Mouse (Mus musculus) kidney, postnatal 10 days (tissue): ENCODE measurements around the gene Fam216a.

Source experiments
- DNase-seq: peaks from one replicate; pipeline ENCODE4 v3.0.0; 2021; ENCODE audit warnings: mixed read lengths

Fam216a gene

GRCm38 (mm10) chr5:122390671-122391070, 18.5 kb upstream of the Fam216a start:
- no peak for DNase-seq

- DNase-seq = no peak
Observed at GRCm38 (mm10) chr5:122390006-122390405, 17.8 kb upstream of the Fam216a start.

DNA sequence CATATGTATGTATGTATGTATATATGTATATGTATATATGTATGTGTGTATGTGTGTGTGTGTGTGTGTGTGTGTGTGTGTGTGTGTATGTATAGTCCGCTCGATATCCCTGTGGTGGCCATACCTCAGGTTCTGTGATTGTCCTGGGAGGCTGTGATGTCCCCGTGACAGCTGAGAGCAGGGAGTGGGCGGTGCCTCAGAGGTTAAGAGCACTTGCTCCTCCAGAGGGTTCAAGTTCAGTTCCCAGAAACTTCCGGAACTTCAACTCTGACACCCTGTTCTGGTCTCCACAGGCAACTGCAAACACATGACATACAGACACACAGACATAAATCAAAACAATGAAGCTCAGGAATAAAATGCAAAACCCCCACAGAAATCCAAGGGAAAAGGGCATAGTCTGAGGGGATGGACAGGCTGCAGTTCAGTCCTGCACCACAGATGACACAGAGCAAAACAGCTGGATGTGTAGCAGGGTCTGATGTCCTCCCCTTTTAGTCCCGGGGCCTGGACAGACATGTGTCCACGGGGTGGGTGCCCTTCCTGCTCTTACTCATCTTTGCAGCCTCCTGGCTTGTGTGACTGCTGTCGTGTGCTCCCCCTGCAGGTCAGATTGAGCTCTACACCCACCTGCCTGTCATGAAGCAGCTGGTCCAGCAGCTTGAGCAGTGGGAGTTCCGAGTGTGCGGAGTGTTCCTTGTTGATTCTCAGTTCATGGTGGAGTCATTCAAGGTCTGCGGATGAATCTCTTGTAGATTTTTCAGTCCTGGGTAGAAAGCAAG, 7.4 kb upstream of the Fam216a start:
- DNase-seq = peak; percentile 83

DNA sequence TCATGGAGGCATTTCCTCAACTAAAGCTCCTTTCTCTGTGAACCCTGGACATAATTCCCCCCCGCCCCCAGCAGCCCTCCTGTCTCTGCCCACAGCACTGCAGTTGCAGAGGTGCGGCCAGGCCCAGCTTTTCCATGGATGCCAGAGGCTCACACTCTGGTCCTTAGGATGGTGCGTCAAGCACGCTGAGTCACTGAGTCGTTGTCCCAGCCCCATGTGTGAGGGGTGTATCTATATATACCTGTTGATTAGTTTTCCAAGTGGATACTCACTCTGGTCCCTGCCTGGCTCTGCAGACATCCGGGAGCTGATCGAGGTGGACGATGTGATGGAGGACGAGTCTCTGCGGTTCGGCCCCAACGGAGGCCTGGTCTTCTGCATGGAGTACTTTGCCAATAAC, 6.0 kb upstream of the Fam216a start:
- DNase-seq = no peak

DNA sequence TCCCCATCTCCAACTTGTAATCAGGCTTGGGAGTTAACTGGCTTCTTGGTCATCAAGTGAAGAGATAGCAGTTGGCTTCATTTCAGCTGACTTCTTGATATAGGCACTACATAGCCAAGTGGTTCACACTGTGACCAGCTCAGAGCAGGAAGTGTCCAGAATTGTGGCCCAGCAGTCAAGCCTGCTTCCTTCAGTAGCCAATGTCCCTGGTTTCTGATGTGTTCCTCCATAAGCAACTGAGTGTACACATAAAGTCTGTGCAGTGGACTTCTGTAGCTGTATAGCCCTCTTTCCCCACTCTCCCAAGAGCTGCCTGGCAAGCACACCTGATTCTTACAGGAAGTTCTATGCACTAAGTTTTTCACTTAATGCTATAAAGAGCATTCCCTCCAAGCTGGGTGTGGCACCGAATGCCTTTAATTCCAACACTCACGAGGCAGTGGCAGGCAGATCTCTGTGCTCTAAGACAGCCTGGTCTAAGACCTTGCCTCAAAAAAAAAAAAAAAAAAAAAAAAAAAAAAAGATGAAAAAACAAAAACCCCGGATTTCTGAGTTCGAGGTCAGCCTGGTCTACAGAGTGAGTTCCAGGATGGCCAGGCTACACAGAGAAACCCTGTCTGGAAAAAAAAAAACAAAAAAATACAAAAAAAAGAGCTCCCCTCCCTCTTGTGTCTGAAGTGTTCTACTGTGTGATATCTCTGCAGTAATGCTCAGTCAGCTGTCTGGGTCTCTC, 5.1 kb upstream of the Fam216a start:
- no peak for DNase-seq

GRCm38 (mm10) chr5:122372878-122373277, 714 bp upstream of the Fam216a start:
- DNase-seq = no peak

- DNase-seq = no peak
Observed at GRCm38 (mm10) chr5:122371591-122372191, 473 bp downstream of the Fam216a start, which contains the start of gene Gpn3. Gene Gpn3 (plus strand): TSS chr5:122371876.

DNA sequence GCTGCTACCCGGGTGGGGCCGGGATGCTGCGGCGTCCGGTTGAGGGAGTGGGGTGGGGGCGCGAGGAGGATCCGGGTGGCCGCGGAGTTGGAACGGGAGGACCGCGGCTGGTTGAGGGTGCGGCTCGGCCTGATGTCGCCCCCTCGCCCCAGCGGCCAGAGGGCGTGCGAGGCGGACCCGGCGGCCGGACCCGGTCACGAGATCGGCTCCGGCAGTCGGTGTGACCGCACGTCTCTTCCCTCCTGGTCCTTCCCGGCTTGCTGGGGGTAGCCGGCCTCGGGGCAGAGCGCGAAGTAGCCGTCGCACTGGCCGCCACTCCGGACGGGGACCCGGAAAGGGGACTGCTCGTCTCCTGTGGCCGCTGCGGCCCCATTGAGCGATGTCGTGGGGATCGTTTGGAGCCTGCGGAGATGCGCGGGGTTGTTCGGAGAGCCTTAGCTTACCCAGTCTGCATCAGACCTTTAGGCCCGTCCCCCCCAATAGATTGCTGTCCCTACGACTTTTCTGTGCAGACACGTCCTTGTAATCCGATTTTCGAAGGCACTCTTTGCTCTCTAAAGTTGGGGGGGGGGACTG, 17.6 kb downstream of the Fam216a start:
- DNase-seq = no peak

DNA sequence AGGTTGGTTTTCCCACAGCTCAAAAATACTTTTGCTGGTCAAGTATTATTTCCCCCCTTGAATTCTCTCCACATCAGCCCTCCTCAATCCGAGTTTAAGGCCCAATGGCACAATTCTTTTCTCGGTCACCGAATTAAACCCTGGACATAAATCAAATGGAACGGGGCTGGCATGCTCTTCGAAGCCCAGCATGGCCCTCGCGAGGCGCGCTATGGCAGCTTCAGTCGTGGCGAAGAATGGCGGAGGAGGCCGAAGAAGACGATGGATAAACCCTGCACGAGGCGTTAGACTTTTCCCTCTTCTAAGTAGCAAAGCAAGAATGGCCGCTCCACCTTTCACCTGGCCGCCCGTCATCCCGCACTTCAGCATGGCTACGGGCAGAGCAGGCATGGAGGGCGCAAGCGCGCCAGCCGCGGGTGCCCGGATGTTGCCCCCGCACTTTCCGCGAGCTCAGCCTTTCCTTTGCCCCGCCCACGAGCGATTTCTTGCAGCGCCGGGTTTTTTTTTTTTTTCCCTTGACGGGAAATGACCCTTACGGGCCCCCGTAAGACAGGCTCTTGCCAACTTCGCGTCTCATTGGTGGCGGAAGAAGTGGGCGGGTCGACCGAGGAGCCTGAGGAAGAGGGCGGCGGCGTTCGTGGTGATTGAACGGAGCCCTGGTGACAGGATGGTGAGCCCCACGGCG, 18.2 kb downstream of the Fam216a start, which contains the start of the genes Rad9b and Vps29:
Gene Rad9b, minus strand, starts transcription at position 427 of the 685 bp plus-strand sequence.
Gene Vps29, plus strand, starts transcription at position 563 of the 685 bp plus-strand sequence.
- peak; percentile 100 for DNase-seq

GRCm38 (mm10) chr5:122345777-122346176, 26.4 kb downstream of the Fam216a start:
- DNase-seq = no peak

DNA sequence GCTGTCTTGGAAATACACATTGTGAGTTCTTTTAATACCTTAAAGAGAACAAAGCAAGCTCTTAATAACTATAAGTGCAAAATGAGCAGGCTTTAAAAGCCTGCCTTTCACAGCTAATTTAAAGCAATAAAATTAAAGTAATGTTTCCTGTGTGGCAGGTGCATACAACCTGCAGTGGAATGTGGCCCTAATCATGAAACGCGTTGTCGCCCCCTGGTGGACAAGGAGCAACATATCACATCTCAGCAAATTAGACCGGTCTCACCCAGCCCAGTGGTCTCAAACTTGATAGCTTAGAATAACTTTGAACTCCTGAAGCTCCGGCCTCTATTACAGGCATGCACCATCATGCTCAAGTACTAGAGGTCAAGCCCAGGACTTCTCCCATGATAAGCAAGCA, 27.9 kb downstream of the Fam216a start:
- peak; percentile 85 for DNase-seq

DNA sequence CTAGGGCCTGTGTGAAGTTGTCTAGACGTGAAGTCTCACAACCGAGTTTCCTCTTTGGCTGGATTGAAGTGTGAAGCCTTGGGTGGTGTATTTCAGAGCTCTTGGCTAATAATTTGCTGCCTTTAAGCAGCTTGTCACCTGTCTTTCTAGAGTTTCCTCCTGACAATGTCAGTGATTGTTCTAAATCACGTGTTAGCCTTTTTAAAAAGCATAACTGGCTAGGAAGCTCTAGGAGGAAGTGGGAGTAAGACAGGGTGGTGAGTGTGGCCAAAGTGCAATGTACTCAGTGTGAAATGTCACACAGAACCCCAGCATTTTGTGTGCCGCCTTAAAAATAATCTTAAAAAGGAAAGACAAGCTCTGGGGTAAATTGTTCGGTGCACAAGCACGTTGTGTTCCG, 28.4 kb downstream of the Fam216a start:
- DNase-seq = no peak

DNA sequence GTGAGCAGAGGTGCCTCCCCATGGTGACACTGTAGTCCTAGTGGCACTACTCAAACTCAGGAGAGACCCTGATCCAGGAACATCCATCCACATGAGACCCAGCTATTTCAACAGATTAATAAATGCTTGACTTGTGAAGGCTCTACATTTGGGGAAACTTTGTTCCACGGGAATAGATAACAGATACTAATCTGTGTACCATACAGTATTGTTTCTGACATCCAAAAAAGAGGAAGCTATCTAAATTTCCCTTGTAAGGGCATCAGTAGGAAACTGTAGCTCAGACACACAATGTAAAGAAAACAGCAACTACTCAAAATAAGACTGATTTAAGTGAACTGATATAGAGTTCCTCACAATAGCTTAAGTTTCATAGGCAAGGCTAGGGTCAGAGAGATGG, 29.3 kb downstream of the Fam216a start:
- no peak for DNase-seq

- no peak for DNase-seq
Observed at GRCm38 (mm10) chr5:122336554-122337294, 35.4 kb downstream of the Fam216a start.

DNA sequence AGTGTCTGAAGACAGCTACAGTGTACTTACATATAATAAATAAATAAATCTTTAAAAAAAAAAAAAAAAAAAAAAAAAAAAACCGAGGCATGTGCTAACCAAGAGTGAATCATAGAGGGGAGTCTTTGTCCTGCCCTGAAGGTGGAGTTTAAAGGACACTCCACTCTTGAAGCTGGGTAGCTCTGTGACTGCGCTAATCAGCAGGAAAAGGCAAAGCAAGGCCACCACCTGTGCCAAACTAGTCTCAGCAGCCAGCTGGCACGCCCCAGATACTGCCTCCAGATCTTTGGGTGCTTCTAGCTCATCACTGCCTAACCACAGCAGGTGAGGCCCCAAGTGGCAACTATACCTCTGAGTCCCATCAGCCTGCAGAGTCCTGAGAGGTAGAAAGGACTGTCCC, 37.5 kb downstream of the Fam216a start:
- no peak for DNase-seq

GRCm38 (mm10) chr5:122330269-122330668, 41.9 kb downstream of the Fam216a start:
- DNase-seq = no peak

DNA sequence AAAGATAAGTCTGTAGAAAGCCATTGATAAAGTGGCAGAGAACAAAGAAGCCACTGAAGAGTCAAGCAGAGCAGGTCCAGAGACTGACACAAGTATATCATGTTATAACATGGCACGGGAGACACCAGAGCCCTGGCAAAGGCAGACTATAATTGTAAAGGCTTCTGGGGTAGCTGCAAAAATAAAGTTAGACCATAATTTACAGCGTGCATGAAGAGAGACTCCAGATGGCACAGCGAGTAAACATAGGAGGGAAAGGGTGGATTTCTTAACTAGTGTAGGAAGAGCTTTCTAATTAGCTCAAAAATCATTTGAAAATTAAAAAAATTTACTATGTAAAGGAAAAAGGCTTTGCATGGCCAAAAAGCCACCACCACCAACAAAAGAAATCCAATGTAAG, 44.9 kb downstream of the Fam216a start:
- DNase-seq = no peak

- DNase-seq = no peak
Observed at GRCm38 (mm10) chr5:122325477-122325876, 46.7 kb downstream of the Fam216a start.

DNA sequence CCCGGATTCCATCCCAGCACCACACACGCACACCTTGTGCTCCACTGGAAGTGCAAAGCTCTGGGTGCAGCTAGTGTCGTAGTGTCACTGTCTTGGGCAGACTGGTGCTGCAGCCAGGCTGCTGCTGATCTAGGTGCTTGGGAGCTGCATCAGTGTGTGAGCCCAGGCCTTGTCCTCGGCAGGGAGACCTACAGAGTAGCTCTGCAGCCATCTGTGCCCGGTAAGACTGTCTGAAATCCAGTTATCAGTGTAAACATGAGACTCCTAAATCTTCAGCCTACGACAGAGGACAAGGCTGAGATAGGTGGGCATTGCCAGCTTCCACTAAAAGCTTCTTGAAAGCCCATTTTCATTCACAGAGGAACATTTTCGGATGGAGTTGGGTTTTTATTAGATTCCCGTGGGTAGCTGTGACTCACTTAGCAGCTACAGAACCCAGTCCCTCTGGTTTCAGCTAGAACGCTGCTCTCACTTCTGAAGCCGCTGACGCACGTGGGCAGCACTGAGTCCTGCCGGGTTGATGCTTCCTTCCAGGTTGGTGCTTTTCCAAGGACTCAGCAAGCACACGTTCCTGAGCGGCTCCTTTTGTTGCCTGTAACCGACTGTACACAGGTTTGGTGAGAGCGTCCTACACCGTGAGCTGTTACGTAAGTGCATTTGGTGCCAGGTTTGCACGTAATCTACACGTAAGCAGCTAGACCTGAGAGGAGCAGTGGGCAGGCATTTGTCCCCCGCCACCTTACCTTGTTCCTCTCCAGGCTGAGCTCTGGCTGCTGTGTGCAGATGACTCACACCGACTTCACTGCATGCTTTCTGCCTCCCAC, 47.3 kb downstream of the Fam216a start:
- DNase-seq = no peak

DNA sequence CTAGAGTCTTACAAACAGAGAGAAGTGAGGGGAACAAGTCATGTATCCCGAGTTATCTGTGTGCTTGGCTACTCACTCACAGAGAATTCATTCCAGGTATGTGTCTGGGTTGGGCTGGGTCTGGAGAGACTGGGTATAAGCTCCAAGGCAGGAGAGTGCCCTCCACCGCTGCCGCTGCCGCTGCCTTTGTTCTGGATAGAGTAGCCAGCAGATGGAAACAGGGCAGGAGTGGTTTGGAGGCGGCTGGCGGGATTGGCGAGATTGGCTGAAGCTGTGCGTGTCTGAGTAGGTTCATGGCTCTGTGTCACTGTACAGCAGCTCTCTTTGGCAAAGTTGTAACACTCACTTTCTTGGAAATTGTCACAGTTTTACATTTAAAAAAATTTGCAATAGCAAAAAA, 48.6 kb downstream of the Fam216a start:
- DNase-seq = no peak

- no peak for DNase-seq
Observed at GRCm38 (mm10) chr5:122320205-122320781, 51.9 kb downstream of the Fam216a start.
